Mouse (Mus musculus): ENCODE data around the gene Jmjd7. TPM values are rescaled to one million over a fixed set of nuclear protein-coding genes. Genes with fewer than 3 reads are reported as not detected.

The Jmjd7 gene
- total and polyA plus RNA-seq, 3 experiments: 5.9 to 7.6 (median 7.1) TPM

- peak; percentile 23 for DNase-seq
Measured at GRCm38 (mm10) chr2:120058818-120059217, 31.5 kb downstream of the Jmjd7 start.

- no peak for DNase-seq
Measured at GRCm38 (mm10) chr2:120059466-120059865, 32.2 kb downstream of the Jmjd7 start.

- no peak for DNase-seq
Measured at GRCm38 (mm10) chr2:120060190-120060589, 32.9 kb downstream of the Jmjd7 start.

GRCm38 (mm10) chr2:120060651-120061050 is 33.4 kb downstream of the Jmjd7 start:
- DNase-seq: peak; percentile 30

GRCm38 (mm10) chr2:120062248-120062647 is 35.0 kb downstream of the Jmjd7 start:
- no peak for DNase-seq

- no peak for DNase-seq
Measured at GRCm38 (mm10) chr2:120064639-120065038, 37.4 kb downstream of the Jmjd7 start.

GRCm38 (mm10) chr2:120065243-120065642 is 38.0 kb downstream of the Jmjd7 start:
- DNase-seq: no peak

GRCm38 (mm10) chr2:120066224-120066623 is 38.9 kb downstream of the Jmjd7 start:
- no peak for DNase-seq

- peak; percentile 59 for DNase-seq
Measured at GRCm38 (mm10) chr2:120068555-120069465, 41.5 kb downstream of the Jmjd7 start.

- no peak for DNase-seq
Measured at GRCm38 (mm10) chr2:120069466-120069990, 42.2 kb downstream of the Jmjd7 start.

GRCm38 (mm10) chr2:120074096-120074495 is 46.8 kb downstream of the Jmjd7 start:
- no peak for DNase-seq

- DNase-seq: peak; percentile 60
Measured at GRCm38 (mm10) chr2:120076076-120076705, 48.9 kb downstream of the Jmjd7 start.

Small RNA genes within 50 kb of the gene (microRNA-seq; reads per million reads assigned to microRNA genes)
- 0.41 to 1.8 reads per million in 2 experiments for gene Mir7665

Other genes starting within 250 kb of the Jmjd7 start
- 10 to 100 TPM; 13.6 to 18.7 TPM for gene Rpap1, start 239.9 kb upstream of the Jmjd7 start, total RNA-seq (2021)
- gene Rpap1, start 239.9 kb upstream of the Jmjd7 start, polyA plus RNA-seq (2012; rRNA removed): 39.1 and 42.3 TPM in 2 replicates
- 1 to 10 TPM; 3.9 to 5.7 TPM for gene Tyro3, start 229.8 kb upstream of the Jmjd7 start, total RNA-seq (2021)
- gene Tyro3, start 229.8 kb upstream of the Jmjd7 start, polyA plus RNA-seq (2012; rRNA removed): 4.1 and 5.5 TPM in 2 replicates
- gene Mga, start 130.3 kb upstream of the Jmjd7 start, total RNA-seq (2021): 10 to 100 TPM; 40.5 to 43.6 TPM
- 8.1 and 10.3 TPM in 2 replicates for gene Mga, start 130.3 kb upstream of the Jmjd7 start, polyA plus RNA-seq (2012; rRNA removed)
- gene Mapkbp1, start 54.8 kb upstream of the Jmjd7 start, total RNA-seq (2021): 10 to 100 TPM; 10.7 to 13.1 TPM
- 9.3 and 12.4 TPM in 2 replicates for gene Mapkbp1, start 54.8 kb upstream of the Jmjd7 start, polyA plus RNA-seq (2012; rRNA removed)
- under 1 TPM; 0.78 to 0.93 TPM for gene Gm28042, start within 50 bp of the Jmjd7 start, total RNA-seq (2021)
- 9.0 and 9.3 TPM in 2 replicates for gene Gm28042, start within 50 bp of the Jmjd7 start, polyA plus RNA-seq (2012; rRNA removed)
- gene Pla2g4b, start 5.9 kb downstream of the Jmjd7 start, total RNA-seq (2021): 1 to 10 TPM; 1.4 to 2.2 TPM
- gene Pla2g4b, start 5.9 kb downstream of the Jmjd7 start, polyA plus RNA-seq (2012; rRNA removed): 10.0 and 10.2 TPM in 2 replicates
- 10 to 100 TPM; 39.1 to 65.2 TPM for gene Ehd4, start 127.1 kb downstream of the Jmjd7 start, total RNA-seq (2021)
- gene Ehd4, start 127.1 kb downstream of the Jmjd7 start, polyA plus RNA-seq (2012; rRNA removed): 19.1 and 25.4 TPM in 2 replicates
- gene Pla2g4e, start 217.9 kb downstream of the Jmjd7 start, total RNA-seq (2021): under 1 TPM; 0.31 to 0.46 TPM
- 0.11 and 0.16 TPM in 2 replicates for gene Pla2g4e, start 217.9 kb downstream of the Jmjd7 start, polyA plus RNA-seq (2012; rRNA removed)